Mouse (Mus musculus) midbrain, embryonic 13.5 days (tissue): Measurements from ENCODE around the gene Irx1. TPM values are rescaled to one million over a fixed set of nuclear protein-coding genes. Genes with fewer than 3 reads are reported as not detected.

Experiments used
- ATAC-seq: fragments of 200-750 bp; cut with Nextera tagmentation; 2 replicates; pipeline ENCODE4 v1.8.0; 2017; ENCODE audit warnings: mild to moderate bottlenecking, moderate TSS enrichment, moderate library complexity
- H3K27ac ChIP-seq: fragments of 300-500 bp; sonication (generic); 2 replicates; pipeline ENCODE4 v1.5.1; 2015; ENCODE audit warnings: inconsistent platforms, mild to moderate bottlenecking, moderate library complexity
- H3K27me3 ChIP-seq: fragments of 300-500 bp; sonication (generic); 2 replicates; pipeline ENCODE4 v1.6.1; 2015; ENCODE audit warnings: mild to moderate bottlenecking, inconsistent platforms
- H3K36me3 ChIP-seq: fragments of 300-500 bp; sonication (generic); 2 replicates; pipeline ENCODE4 v1.6.1; 2015; ENCODE audit warnings: mild to moderate bottlenecking, inconsistent platforms
- H3K4me1 ChIP-seq: fragments of 300-500 bp; sonication (generic); replicated peaks from 2 replicates; pipeline ENCODE4 v1.6.1; 2015; ENCODE audit warnings: inconsistent platforms
- H3K4me2 ChIP-seq: fragments of 300-500 bp; sonication (generic); replicated peaks from 2 replicates; pipeline ENCODE4 v1.6.1; 2015; ENCODE audit warnings: moderate library complexity, mild to moderate bottlenecking, inconsistent platforms
- H3K4me3 ChIP-seq: fragments of 300-500 bp; sonication (generic); replicated peaks from 2 replicates; pipeline ENCODE4 v1.5.1; 2015; ENCODE audit warnings: mild to moderate bottlenecking, inconsistent platforms
- H3K9ac ChIP-seq: fragments of 300-500 bp; sonication (generic); replicated peaks from 2 replicates; pipeline ENCODE4 v1.6.1; 2015; ENCODE audit warnings: mild to moderate bottlenecking, inconsistent platforms
- H3K9me3 ChIP-seq: fragments of 300-500 bp; sonication (generic); 2 replicates; pipeline ENCODE4 v1.6.1; 2016; ENCODE audit warnings: mild to moderate bottlenecking, inconsistent platforms
- WGBS: fragments of 180-500 bp; shearing (Covaris S2); methylation state at CpG from one replicate; pipeline ENCODE4 v1.1.7; 2015; 5-methylcytosine and 5-hydroxymethylcytosine counted together
- polyA plus RNA-seq: library from polyadenylated mRNA; unstranded; fragments of >200 nt; fragmentation: Nextera tagmentation; extraction: Ambion mirVana; gene quantifications from 2 replicates; pipeline ENCODE4 v1.2.1, GENCODE M21; 2015

The Irx1 gene
- polyA plus RNA-seq, result 7.6 and 13.7 TPM in 2 replicates

GRCm38 (mm10) chr13:71963356-71964351 is at the start of gene Irx1:
Gene Irx1, minus strand, starts transcription at chr13:71963723.
- H3K4me1 ChIP-seq, result peaks cover 63% of the 10 kb centered on the region
- peaks cover 68% of the 10 kb centered on the region for H3K27me3 ChIP-seq
- under 1% methylated on average over 95 of the region's 100 CpGs for WGBS
- H3K9ac ChIP-seq, result peak within 1 kb of the TSS; percentile 98
- peaks cover 9% of the 10 kb centered on the region for H3K36me3 ChIP-seq
- H3K4me2 ChIP-seq, result peak within 1 kb of the TSS; percentile 75
- H3K9me3 ChIP-seq, result no peaks in the 10 kb centered on the region
- peak; percentile 82 for ATAC-seq
- peak within 1 kb of the TSS; percentile 94 for H3K27ac ChIP-seq
- H3K4me3 ChIP-seq, result peak within 1 kb of the TSS; percentile 82

DNA sequence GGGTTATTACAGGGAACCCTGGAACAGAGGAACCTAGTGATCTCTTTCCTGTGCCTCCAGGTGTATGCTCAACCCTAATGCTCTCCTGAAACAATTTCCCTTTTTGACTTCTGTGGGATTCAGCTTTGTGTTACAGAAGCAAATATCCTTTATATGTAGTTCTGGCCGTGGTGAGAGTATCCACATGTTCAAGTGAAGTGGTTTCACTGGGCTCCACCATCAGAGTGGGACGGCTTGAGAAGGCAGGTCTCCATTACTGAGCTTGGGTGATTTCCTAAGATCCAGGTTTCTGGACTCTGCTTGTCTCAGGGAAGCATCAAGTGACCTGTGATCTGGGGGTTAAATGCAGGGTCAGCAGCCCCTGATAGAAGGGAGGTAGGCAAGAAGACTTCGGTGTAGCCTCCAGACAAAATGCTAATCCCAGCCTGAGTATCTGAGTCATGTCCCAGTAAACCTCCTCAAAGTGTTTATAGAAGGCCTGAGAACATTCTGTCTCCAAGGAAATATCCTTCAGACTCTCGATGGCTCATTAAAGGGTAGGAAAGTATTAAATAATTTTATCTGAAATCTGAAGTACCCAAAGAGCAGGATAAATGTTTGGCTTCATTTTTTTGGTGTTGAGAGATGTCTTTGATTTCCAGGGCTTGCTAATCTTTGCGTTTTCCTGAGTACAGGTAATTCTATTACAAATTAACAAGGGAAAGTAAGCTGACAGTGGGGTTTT is 16.6 kb upstream of the Irx1 start:
- 43% methylated on average over 5 of the region's 5 CpGs for WGBS
- no peak overlapping the region for H3K4me2 ChIP-seq
- H3K36me3 ChIP-seq, result no peaks in the 10 kb centered on the region
- H3K4me1 ChIP-seq, result no peaks in the 10 kb centered on the region
- H3K9me3 ChIP-seq, result no peaks in the 10 kb centered on the region
- H3K27ac ChIP-seq, result no peak overlapping the region
- H3K27me3 ChIP-seq, result peaks cover 11% of the 10 kb centered on the region
- ATAC-seq, result no peak
- H3K4me3 ChIP-seq, result no peak overlapping the region
- no peak overlapping the region for H3K9ac ChIP-seq

GRCm38 (mm10) chr13:71975753-71976152 is 12.2 kb upstream of the Irx1 start:
- whole genome bisulfite sequencing, result 82% methylated on average over 3 of the region's 3 CpGs
- Histone ChIP-seq H3K27ac (no peak overlapping the region), H3K27me3 (peaks cover 36% of the 10 kb centered on the region), H3K4me1 (no peaks in the 10 kb centered on the region), H3K9me3 (no peaks in the 10 kb centered on the region), H3K36me3 (no peaks in the 10 kb centered on the region), H3K4me2 (no peak overlapping the region), H3K9ac (no peak overlapping the region), H3K4me3 (no peak overlapping the region)
- no peak for ATAC-seq

DNA sequence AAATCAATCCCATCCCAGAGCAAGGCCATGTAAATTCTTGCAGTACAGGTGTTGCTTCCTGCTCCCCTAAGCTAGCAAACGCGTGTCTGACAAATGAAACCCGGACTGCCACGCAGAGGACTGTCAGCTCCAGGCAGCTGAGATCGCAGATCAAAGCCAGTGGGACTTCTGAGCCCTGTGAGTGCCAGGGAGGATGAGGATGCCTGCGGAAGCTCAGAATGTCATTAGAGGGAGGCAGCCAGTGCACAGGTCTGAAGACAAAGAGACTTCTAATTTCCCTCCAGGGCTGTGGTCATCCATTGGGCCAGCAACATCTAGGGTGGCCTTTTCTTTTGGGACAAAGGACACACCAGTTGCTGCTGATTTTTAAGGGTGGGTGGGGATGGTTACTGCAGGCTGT is 4.8 kb upstream of the Irx1 start:
- Histone ChIP-seq H3K9ac (peak overlapping the region; percentile 12; the same call in 1 of the 2 replicates), H3K4me1 (peaks cover 35% of the 10 kb centered on the region), H3K27ac (no peak overlapping the region), H3K4me3 (peak overlapping the region; percentile 22), H3K9me3 (no peaks in the 10 kb centered on the region), H3K36me3 (no peaks in the 10 kb centered on the region), H3K4me2 (peak overlapping the region; percentile 44), H3K27me3 (peaks cover 88% of the 10 kb centered on the region)
- WGBS, result 0% methylated on average over 6 of the region's 6 CpGs
- peak; percentile 29; the same call in 1 of the 2 replicates for ATAC-seq

DNA sequence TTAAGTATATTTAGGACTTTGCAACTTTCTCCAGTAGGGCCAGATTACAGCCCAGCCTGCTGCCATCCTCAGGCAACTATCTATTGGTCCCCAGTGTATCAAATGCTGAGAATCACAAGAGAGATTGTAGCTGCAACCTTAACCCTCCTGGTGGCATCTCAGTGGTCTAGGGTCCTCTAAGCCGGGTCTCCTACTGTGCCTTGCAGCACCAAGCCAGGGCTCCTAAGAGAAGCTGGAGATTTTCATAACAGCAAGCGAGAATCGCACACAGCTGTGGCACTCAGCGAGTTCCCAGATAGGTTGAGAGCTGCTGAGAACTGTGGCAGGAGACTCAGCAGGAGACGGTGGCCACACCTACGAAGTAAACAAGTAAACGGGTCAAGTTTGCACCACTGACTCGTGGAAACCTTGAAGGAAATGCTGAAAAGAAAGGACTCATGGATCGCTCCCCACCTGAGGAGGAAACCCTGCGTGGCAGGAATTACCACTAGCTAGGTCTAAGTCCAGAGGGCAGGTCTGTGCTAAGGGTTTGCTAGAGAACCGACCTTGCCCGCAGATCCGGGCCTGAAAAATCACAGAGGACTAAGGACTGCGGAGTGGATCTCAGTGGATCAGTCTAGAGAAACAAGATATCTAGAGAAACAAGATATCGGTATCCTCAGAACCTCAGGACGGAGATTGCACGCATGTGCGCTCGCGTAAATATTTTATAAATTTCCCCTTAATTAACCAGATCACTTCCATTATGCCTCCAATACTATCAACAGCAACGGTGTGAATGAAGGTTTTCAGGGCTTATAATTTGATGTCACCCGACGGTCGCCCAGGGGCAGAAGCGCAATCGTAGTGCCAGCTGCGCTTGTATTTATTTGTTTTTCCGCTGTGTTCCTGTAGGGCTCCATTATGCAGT is 4.1 kb upstream of the Irx1 start:
- Histone ChIP-seq H3K36me3 (no peaks in the 10 kb centered on the region), H3K27ac (no peak overlapping the region), H3K4me1 (peaks cover 42% of the 10 kb centered on the region), H3K9me3 (no peaks in the 10 kb centered on the region), H3K9ac (0 out of 2 replicates have a peak overlapping the region, but pooled peaks have one; percentile 12), H3K27me3 (peaks cover 83% of the 10 kb centered on the region), H3K4me3 (peak overlapping the region; percentile 22), H3K4me2 (peak overlapping the region; percentile 44)
- ATAC-seq, result no peak
- 4% methylated on average over 28 of the region's 28 CpGs for WGBS

DNA sequence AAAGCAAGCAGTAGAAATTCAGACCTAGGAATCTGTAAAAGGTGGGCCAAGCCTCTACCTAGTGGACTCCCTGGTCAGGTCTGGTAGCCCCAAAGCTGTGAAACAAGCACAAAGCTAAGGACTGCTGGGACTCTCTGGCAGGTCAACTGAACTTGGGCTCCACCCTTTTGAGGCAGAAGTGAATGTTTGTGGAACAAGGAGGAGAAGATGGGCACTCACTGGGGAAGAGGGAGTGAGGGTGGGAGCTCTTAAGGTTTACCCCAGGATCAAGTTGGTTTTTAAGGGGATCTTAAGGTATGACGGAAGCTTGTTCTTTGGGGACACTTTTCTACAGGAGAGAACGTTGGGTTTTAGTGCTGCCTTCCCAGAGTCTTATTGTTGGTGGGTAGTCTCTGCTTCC is 3.1 kb upstream of the Irx1 start:
- Histone ChIP-seq H3K4me3 (no peak overlapping the region), H3K27me3 (peaks cover 73% of the 10 kb centered on the region), H3K9me3 (no peaks in the 10 kb centered on the region), H3K36me3 (no peaks in the 10 kb centered on the region), H3K27ac (no peak overlapping the region), H3K4me2 (no peak overlapping the region), H3K4me1 (peaks cover 43% of the 10 kb centered on the region), H3K9ac (no peak overlapping the region)
- 13% methylated on average over 2 of the region's 2 CpGs for WGBS
- no peak for ATAC-seq

- WGBS, result 2% methylated on average over 13 of the region's 13 CpGs
- Histone ChIP-seq H3K4me3 (peak overlapping the region; percentile 82), H3K9me3 (no peaks in the 10 kb centered on the region), H3K36me3 (peaks cover 5% of the 10 kb centered on the region), H3K27me3 (peaks cover 69% of the 10 kb centered on the region), H3K9ac (no peak overlapping the region), H3K27ac (peak overlapping the region; percentile 94; the same call in 1 of the 2 replicates), H3K4me1 (peaks cover 56% of the 10 kb centered on the region), H3K4me2 (peak overlapping the region; percentile 75)
- peak; percentile 19; the same call in 1 of the 2 replicates for ATAC-seq
Observed at GRCm38 (mm10) chr13:71964366-71964765, 843 bp upstream of the Irx1 start.

GRCm38 (mm10) chr13:71962661-71963355 is 715 bp downstream of the Irx1 start:
- peak overlapping the region; percentile 94 for H3K27ac ChIP-seq
- H3K4me1 ChIP-seq, result peaks cover 63% of the 10 kb centered on the region
- under 1% methylated on average over 55 of the region's 55 CpGs for WGBS
- H3K36me3 ChIP-seq, result peaks cover 9% of the 10 kb centered on the region
- H3K4me2 ChIP-seq, result peak overlapping the region; percentile 75
- ATAC-seq, result no peak; the same call in 1 of the 2 replicates
- peak overlapping the region; percentile 82 for H3K4me3 ChIP-seq
- peaks cover 60% of the 10 kb centered on the region for H3K27me3 ChIP-seq
- peak overlapping the region; percentile 98 for H3K9ac ChIP-seq
- H3K9me3 ChIP-seq, result no peaks in the 10 kb centered on the region

DNA sequence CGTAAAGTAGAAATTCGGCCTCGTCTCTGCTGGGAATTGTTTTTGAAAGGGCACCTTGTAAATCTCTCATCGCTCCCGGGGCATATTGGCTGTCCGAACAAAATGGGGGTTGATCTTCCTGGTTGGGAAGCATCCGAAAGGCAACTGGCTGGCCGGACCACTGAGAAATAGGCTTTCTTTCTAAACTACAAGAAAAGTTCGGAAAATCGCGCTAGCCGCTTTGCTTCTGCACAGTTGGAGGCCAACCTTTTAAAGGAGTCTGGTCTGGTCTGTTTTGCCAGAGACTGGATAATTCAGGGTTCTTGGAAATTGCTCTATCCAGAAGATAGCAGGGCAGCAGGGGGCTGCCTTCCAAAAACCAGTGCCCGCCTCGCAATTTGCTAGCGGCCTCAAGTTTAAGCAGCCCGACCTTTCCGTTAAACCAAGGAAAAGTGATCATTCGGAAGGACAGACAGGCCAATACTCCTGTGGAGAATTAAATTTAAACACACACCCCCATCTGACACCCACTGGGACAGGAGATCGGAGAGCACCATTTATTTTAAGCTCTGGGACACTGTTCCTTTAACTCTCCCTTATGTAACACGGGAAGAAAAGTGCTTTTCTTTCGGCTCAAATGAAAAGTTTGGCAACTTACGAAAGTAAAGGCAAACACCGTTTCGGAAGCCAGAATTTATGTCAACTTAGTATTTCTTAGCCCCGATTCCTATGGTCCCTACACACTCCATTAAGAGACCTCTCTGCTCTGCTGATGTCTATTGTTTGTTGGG is 1.4 kb downstream of the Irx1 start:
- Histone ChIP-seq H3K27me3 (peaks cover 52% of the 10 kb centered on the region), H3K36me3 (peaks cover 9% of the 10 kb centered on the region), H3K4me2 (peak overlapping the region; percentile 75), H3K9me3 (no peaks in the 10 kb centered on the region), H3K9ac (peak overlapping the region; percentile 98), H3K4me3 (peak overlapping the region; percentile 82), H3K4me1 (peaks cover 63% of the 10 kb centered on the region), H3K27ac (peak overlapping the region; percentile 94)
- under 1% methylated on average over 25 of the region's 25 CpGs for WGBS
- ATAC-seq, result no peak
